Mouse (Mus musculus) brain, embryonic 18.5 days (tissue): ENCODE data around the gene Ccnd3.

Experiments
- DNase-seq: peaks from one replicate; pipeline ENCODE4 v3.0.0-alpha.2; 2012; ENCODE audit warnings: low read depth, low spot score

Ccnd3 gene

GRCm38 (mm10) chr17:47504941-47505346 is at the start of gene Ccnd3:
TSS of gene Ccnd3 (plus strand) at chr17:47505051.
- no peak for DNase-seq

- no peak for DNase-seq
Measured at GRCm38 (mm10) chr17:47458310-47458709, 46.5 kb upstream of the Ccnd3 start.

GRCm38 (mm10) chr17:47458936-47459335 is 45.9 kb upstream of the Ccnd3 start:
- DNase-seq = no peak

- DNase-seq = no peak
Measured at GRCm38 (mm10) chr17:47459341-47459919, 45.4 kb upstream of the Ccnd3 start.

- no peak for DNase-seq
Measured at GRCm38 (mm10) chr17:47461688-47462087, 43.2 kb upstream of the Ccnd3 start.

GRCm38 (mm10) chr17:47462209-47462608 is 42.6 kb upstream of the Ccnd3 start:
- no peak for DNase-seq

- no peak for DNase-seq
Measured at GRCm38 (mm10) chr17:47462728-47463388, 42.0 kb upstream of the Ccnd3 start.

GRCm38 (mm10) chr17:47464248-47464965 is 40.4 kb upstream of the Ccnd3 start:
- no peak for DNase-seq

GRCm38 (mm10) chr17:47465016-47465415 is 39.8 kb upstream of the Ccnd3 start:
- DNase-seq = no peak

- DNase-seq = no peak
Measured at GRCm38 (mm10) chr17:47466284-47466683, 38.6 kb upstream of the Ccnd3 start.

GRCm38 (mm10) chr17:47467659-47468058 is 37.2 kb upstream of the Ccnd3 start:
- no peak for DNase-seq

- no peak for DNase-seq
Measured at GRCm38 (mm10) chr17:47468063-47468462, 36.8 kb upstream of the Ccnd3 start.

GRCm38 (mm10) chr17:47468466-47468865 is 36.4 kb upstream of the Ccnd3 start:
- no peak for DNase-seq

GRCm38 (mm10) chr17:47469642-47470041 is 35.2 kb upstream of the Ccnd3 start:
- DNase-seq = no peak

- no peak for DNase-seq
Measured at GRCm38 (mm10) chr17:47470121-47470520, 34.7 kb upstream of the Ccnd3 start.

GRCm38 (mm10) chr17:47470686-47471085 is 34.2 kb upstream of the Ccnd3 start:
- no peak for DNase-seq

GRCm38 (mm10) chr17:47472435-47473350 is 32.2 kb upstream of the Ccnd3 start:
- DNase-seq = no peak

- DNase-seq = no peak
Measured at GRCm38 (mm10) chr17:47473434-47473974, 31.3 kb upstream of the Ccnd3 start.

- no peak for DNase-seq
Measured at GRCm38 (mm10) chr17:47474250-47474649, 30.6 kb upstream of the Ccnd3 start.

GRCm38 (mm10) chr17:47475181-47475580 is 29.7 kb upstream of the Ccnd3 start:
- no peak for DNase-seq

- no peak for DNase-seq
Measured at GRCm38 (mm10) chr17:47475714-47476113, 29.1 kb upstream of the Ccnd3 start.

GRCm38 (mm10) chr17:47479887-47480286 is 25.0 kb upstream of the Ccnd3 start:
- DNase-seq = no peak
